Mouse (Mus musculus) embryonic facial prominence, embryonic 11.5 days (tissue): ENCODE measurements around the gene Camkk1. TPM values are rescaled to one million over a fixed set of nuclear protein-coding genes. Genes with fewer than 3 reads are reported as not detected.

Source experiments
- ATAC-seq: fragments of 200-750 bp; cut with Nextera tagmentation; replicated peaks from 2 replicates; pipeline ENCODE4 v1.8.0; 2017; ENCODE audit warnings: low read depth; ENCODE audit not compliant: insufficient number of reproducible peaks, low FRiP score, low TSS enrichment
- DNase-seq: peaks from one replicate; pipeline ENCODE4 v3.0.0-alpha.2; 2015; ENCODE audit warnings: low spot score
- H3K27ac ChIP-seq: fragments of 300-500 bp; sonication (generic); replicated peaks from 2 replicates; pipeline ENCODE4 v1.5.1; 2014; ENCODE audit warnings: mild to moderate bottlenecking, low read depth, low read length, control low read depth
- H3K27me3 ChIP-seq: fragments of 300-500 bp; sonication (generic); 2 replicates; pipeline ENCODE4 v1.6.1; 2014; ENCODE audit warnings: mild to moderate bottlenecking, low read length, moderate library complexity, mixed read lengths; ENCODE audit not compliant: control insufficient read depth, insufficient read depth
- H3K36me3 ChIP-seq: fragments of 300-500 bp; sonication (generic); replicated peaks from 2 replicates; pipeline ENCODE4 v1.6.1; 2014; ENCODE audit warnings: low read depth, mild to moderate bottlenecking, low read length, moderate library complexity, mixed read lengths; ENCODE audit not compliant: control insufficient read depth, insufficient read depth
- H3K4me1 ChIP-seq: fragments of 300-500 bp; sonication (generic); 2 replicates; pipeline ENCODE4 v1.6.1; 2014; ENCODE audit warnings: low read length, mixed read lengths; ENCODE audit not compliant: control insufficient read depth, insufficient read depth
- H3K4me2 ChIP-seq: fragments of 300-500 bp; sonication (generic); 2 replicates; pipeline ENCODE4 v1.6.1; 2014; ENCODE audit warnings: low read depth, mild to moderate bottlenecking, control low read depth, low read length, moderate library complexity
- H3K4me3 ChIP-seq: fragments of 300-500 bp; sonication (generic); 2 replicates; pipeline ENCODE4 v1.5.1; 2014; ENCODE audit warnings: low read depth, low read length, control low read depth
- H3K9ac ChIP-seq: fragments of 300-500 bp; sonication (generic); replicated peaks from 2 replicates; pipeline ENCODE4 v1.6.1; 2014; ENCODE audit warnings: mild to moderate bottlenecking, control low read depth, low read length
- H3K9me3 ChIP-seq: fragments of 300-500 bp; sonication (generic); replicated peaks from 2 replicates; pipeline ENCODE4 v1.6.1; 2016; ENCODE audit warnings: mild to moderate bottlenecking, low read length, inconsistent platforms, mixed read lengths; ENCODE audit not compliant: control insufficient read depth
- WGBS: fragments of 180-500 bp; shearing (Covaris S2); extraction: QIAGEN DNeasy Blood & Tissue Kit; methylation state at CpG from one replicate; pipeline ENCODE4 v1.1.7; 2014; 5-methylcytosine and 5-hydroxymethylcytosine counted together
- polyA plus RNA-seq: library from polyadenylated mRNA; unstranded; fragments of >200 nt; fragmentation: Nextera tagmentation; extraction: Ambion mirVana; gene quantifications from 2 replicates; pipeline ENCODE4 v1.2.1, GENCODE M21; 2014

Camkk1 gene
- polyA plus RNA-seq, 1 experiment from 2014 or later: 3.4 TPM

DNA sequence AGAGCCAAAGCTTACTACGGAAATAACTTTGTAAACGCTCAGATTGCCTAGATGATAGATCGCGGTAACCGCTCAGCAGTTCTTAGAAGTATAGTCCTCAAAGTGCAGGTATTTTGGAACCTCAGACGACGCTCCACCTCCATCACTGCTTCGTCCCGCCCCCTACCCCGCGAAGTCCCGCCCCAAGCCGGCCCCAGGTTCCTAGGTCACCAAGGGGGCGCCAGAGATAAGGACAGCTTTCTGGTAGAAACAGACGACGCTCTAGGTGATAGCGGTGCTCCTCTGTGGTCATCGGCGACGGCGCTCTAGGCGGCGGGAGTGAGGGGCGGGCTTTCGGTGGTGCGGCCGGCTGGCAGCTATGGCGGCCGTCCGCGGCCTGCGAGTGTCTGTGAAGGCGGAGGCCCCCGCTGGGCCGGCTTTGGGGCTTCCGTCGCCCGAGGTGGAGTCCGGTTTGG is 28.8 kb downstream of the Camkk1 start, which contains the start of gene Ncbp3:
Ncbp3 (plus strand) TSS at position 242 of the 455 bp plus-strand sequence.
- Histone ChIP-seq H3K9ac (peak within 1 kb of the TSS; percentile 94), H3K4me1 (no peaks in the 10 kb centered on the region), H3K4me3 (peak within 1 kb of the TSS; percentile 88), H3K9me3 (no peaks in the 10 kb centered on the region), H3K36me3 (no peaks in the 10 kb centered on the region), H3K27ac (peak within 1 kb of the TSS; percentile 72), H3K27me3 (no peaks in the 10 kb centered on the region), H3K4me2 (peak within 1 kb of the TSS; percentile 58)
- peak; percentile 92 for ATAC-seq
- WGBS: under 1% methylated on average over 39 of the region's 39 CpGs
- peak; percentile 98 for DNase-seq

DNA sequence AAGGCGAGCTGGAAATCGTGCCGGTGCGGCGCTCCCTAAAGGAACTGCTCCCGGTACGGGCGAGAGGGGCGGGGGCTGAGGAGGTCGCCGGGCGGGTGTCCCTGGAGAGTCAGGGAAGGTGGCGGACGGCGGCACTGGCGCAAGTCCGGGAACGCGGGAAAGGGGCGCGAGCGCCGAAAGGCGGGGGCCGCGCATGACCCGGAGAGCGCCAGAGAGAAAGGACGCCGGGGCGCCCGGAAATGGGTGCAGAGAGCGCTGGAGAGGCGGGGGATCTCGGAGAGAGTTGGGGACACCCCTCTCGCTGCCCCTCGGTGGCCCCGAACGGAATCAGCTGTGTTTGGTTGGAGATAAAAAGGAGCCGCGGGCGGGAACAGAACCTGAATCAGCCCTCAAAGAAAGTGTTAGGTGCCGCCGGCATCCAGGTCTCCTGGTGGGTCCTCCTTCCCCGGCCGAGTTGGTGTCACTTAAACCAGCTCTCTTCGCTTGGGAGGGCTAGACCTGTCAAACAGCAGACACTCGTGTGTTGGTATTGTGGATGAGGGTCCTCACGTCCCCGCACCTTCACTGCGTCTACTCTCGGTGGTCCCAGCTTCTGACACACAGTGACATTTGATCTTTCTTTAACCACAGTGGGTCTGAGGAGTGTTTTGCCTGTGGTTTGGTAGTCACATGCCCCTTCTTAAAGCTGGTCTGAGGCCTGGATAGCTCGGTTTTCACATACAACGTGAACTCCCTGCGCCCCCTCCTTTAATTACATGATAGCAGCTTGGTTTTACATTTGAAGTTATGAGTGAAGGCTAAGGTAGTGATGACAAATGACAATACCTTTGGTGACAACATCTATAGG is 29.4 kb downstream of the Camkk1 start:
- WGBS: 1% methylated on average over 55 of the region's 55 CpGs

DNA sequence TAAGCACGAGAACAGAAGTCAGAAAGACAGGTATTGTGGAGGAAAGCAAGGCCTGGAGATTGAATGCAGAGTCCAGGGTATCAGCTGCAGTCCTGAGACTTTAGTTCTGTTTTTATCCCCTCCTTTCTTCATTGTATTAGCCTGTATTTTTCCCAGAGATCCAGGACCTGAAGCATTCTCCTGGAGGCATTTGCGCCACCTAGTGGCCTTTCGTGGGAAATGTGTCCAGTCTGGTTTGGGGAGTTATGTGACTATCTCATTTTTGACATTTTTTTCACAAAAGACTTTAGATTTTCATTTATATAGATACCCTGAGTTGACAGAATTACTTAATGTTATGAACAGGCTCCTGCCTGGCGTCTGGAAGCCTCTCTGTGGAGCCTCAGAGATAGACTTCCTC is 30.5 kb downstream of the Camkk1 start:
- H3K36me3 ChIP-seq: no peaks in the 10 kb centered on the region
- no peak overlapping the region for H3K27ac ChIP-seq
- no peak overlapping the region for H3K9ac ChIP-seq
- 3% methylated on average over 4 of the region's 4 CpGs for WGBS
- ATAC-seq: no peak
- peak overlapping the region; percentile 5; the same call in 1 of the 2 replicates for H3K4me3 ChIP-seq
- H3K9me3 ChIP-seq: no peaks in the 10 kb centered on the region
- H3K4me1 ChIP-seq: no peaks in the 10 kb centered on the region
- H3K27me3 ChIP-seq: no peaks in the 10 kb centered on the region
- 0 out of 2 replicates have a peak overlapping the region, but pooled peaks have one; percentile 58 for H3K4me2 ChIP-seq
- peak; percentile 93 for DNase-seq

More for the DNA sequence above, 29.4 kb downstream of the Camkk1 start:
- peak overlapping the region; percentile 88 for H3K4me3 ChIP-seq
- DNase-seq (peak; percentile 43), ATAC-seq (peak; percentile 45)
- H3K4me2 ChIP-seq: peak overlapping the region; percentile 58
- no peaks in the 10 kb centered on the region for H3K36me3 ChIP-seq
- H3K9me3 ChIP-seq: no peaks in the 10 kb centered on the region
- H3K27me3 ChIP-seq: no peaks in the 10 kb centered on the region
- H3K27ac ChIP-seq: peak overlapping the region; percentile 72
- peak overlapping the region; percentile 94 for H3K9ac ChIP-seq
- H3K4me1 ChIP-seq: no peaks in the 10 kb centered on the region

DNA sequence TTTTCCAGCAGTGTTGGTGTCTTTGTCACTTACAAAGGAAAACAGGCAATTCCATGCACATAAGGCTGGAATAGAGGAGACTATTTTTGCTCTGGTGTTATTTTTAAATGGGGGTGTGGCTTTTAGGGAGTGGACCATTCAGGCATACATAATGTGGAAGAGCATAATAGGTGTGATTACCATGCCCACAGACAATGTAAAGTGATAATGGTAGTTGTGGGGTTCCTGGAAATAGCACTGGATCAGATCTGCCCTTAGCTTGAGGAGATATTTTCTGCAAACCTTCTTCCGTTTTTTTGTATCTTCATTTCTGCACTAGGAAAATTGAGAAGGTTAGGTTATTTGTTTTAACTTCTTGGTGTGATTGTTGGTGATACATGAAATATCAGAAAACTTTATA is 34.0 kb downstream of the Camkk1 start:
- no peak overlapping the region for H3K4me3 ChIP-seq
- H3K27me3 ChIP-seq: no peaks in the 10 kb centered on the region
- no peak overlapping the region for H3K9ac ChIP-seq
- H3K27ac ChIP-seq: no peak overlapping the region
- H3K4me1 ChIP-seq: no peaks in the 10 kb centered on the region
- no peaks in the 10 kb centered on the region for H3K9me3 ChIP-seq
- 84% methylated on average over 1 of the region's 1 CpGs for WGBS
- ATAC-seq: no peak
- H3K4me2 ChIP-seq: no peak overlapping the region
- no peaks in the 10 kb centered on the region; the same call in 1 of the 2 replicates for H3K36me3 ChIP-seq
- no peak for DNase-seq

DNA sequence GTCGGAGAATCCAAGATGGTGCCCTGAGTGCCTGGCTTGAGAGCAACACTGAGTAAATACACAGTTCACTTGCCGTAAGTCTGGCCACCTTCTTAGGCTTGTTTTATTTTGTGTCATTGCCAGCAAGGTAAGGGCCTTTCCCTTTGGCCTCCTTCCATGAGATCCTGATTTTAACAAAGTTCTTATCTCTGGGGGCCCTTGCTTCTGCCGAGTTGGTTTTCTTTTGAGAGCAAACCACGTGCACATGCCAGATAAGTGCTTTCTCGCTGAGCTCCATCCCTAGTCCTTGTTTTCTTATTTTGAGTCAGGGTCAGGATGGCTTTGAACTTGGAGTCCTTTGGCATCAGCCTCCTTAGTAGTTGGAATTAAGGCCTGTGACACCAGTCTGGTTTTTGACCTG is 38.9 kb downstream of the Camkk1 start:
- no peaks in the 10 kb centered on the region; the same call in 1 of the 2 replicates for H3K36me3 ChIP-seq
- H3K9ac ChIP-seq: no peak overlapping the region
- H3K27ac ChIP-seq: no peak overlapping the region
- H3K9me3 ChIP-seq: no peaks in the 10 kb centered on the region
- H3K27me3 ChIP-seq: no peaks in the 10 kb centered on the region
- H3K4me2 ChIP-seq: no peak overlapping the region
- no peak for DNase-seq
- ATAC-seq: no peak
- H3K4me3 ChIP-seq: no peak overlapping the region
- H3K4me1 ChIP-seq: no peaks in the 10 kb centered on the region
- 88% methylated on average over 5 of the region's 5 CpGs for WGBS

DNA sequence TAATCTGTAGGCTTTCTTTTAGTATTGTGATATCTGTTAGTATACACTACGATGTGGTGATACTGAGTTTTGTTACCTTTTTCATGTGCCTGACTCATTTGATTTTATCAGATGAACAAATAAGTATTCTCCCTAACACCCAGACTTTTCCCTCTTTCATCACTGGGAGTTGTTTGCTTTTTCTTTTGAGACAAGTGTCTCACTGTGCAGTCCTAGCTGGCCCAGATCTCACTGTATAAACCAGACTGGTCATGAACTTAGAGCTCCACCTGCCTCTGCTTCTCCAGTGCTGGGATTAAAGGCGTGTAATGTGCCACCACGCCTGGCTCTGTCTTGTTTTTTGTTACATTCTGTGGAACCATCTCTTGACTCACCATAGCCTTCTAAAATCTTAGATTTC is 40.8 kb downstream of the Camkk1 start:
- Histone ChIP-seq H3K27me3 (no peaks in the 10 kb centered on the region), H3K4me3 (no peak overlapping the region), H3K4me1 (no peaks in the 10 kb centered on the region), H3K36me3 (no peaks in the 10 kb centered on the region; the same call in 1 of the 2 replicates), H3K4me2 (no peak overlapping the region), H3K27ac (no peak overlapping the region), H3K9me3 (no peaks in the 10 kb centered on the region), H3K9ac (no peak overlapping the region)
- 92% methylated on average over 3 of the region's 3 CpGs for WGBS
- no peak for DNase-seq
- ATAC-seq: no peak

DNA sequence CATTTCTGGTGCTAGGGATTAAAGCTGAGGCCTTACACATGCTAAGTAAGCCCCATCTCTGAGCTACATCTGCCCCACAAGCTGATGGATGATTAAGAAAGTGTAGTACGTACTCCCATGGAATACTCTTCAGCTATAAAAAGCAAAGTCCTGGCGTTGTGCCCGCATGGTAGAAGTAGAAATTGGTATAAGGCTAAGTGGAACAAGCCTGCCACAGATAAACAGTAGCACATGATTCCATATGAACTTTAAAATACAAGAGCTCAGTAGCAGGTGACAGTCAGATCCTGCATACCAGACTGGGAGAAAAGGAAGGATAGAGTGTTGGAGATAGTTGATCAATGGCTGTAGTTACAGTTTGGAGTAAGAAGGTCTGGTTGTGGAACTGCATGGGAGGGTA is 42.6 kb downstream of the Camkk1 start:
- H3K4me3 ChIP-seq: no peak overlapping the region
- H3K9ac ChIP-seq: no peak overlapping the region
- H3K9me3 ChIP-seq: no peaks in the 10 kb centered on the region
- H3K36me3 ChIP-seq: peaks cover 2% of the 10 kb centered on the region; the same call in 1 of the 2 replicates
- ATAC-seq (no peak), DNase-seq (no peak)
- no peak overlapping the region for H3K4me2 ChIP-seq
- no peak overlapping the region for H3K27ac ChIP-seq
- WGBS: 93% methylated on average over 3 of the region's 3 CpGs
- no peaks in the 10 kb centered on the region for H3K4me1 ChIP-seq
- H3K27me3 ChIP-seq: no peaks in the 10 kb centered on the region

DNA sequence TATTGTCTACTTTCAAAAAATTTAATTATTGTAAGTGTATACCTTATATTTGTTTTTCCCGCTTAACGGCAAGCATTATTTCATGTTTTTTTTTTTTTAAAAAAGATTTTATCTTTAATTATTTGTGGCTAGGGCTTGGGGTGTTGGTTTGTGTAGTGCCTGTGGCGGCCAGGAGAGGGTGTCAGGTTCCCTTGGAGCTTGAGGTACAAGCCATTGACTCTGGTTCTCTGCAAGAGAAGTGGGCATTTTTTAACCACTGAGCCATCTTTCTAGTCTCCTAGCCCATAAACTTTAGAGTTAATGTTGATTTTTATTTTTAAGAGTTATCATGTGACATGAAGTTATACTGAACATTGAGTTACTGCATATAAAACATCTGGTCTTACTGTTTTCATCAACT is 53.0 kb downstream of the Camkk1 start:
- H3K4me3 ChIP-seq: no peak overlapping the region
- WGBS: 82% methylated on average over 3 of the region's 3 CpGs
- no peaks in the 10 kb centered on the region for H3K9me3 ChIP-seq
- H3K4me1 ChIP-seq: no peaks in the 10 kb centered on the region
- no peak overlapping the region for H3K4me2 ChIP-seq
- DNase-seq: peak; percentile 19
- peaks cover 11% of the 10 kb centered on the region for H3K36me3 ChIP-seq
- no peak for ATAC-seq
- H3K27ac ChIP-seq: no peak overlapping the region
- no peaks in the 10 kb centered on the region for H3K27me3 ChIP-seq
- no peak overlapping the region for H3K9ac ChIP-seq
